ENCODE assay signal across 8 mouse cellular contexts in genomic region chr6:51523807-51524320, GRCm38 (mm10). TPM values are rescaled to one million over a fixed set of nuclear protein-coding genes. Genes with fewer than 3 reads are reported as not detected.
DNase-seq lines count a peak whose midpoint lies in the region; ATAC-seq and TF ChIP-seq lines count a peak whose summit lies in the region.

Snx10 (plus strand) TSS chr6:51523901.

- DNase-seq in kidney, adult 18-20 months = peak; percentile 40
- no peak for DNase-seq in kidney, adult 9 months
- DNase-seq in cerebellum, postnatal 36 days = peak; percentile 62 to 65
- peak; percentile 89 for DNase-seq in gastrocnemius, adult 2 months
- peak; percentile 49 for DNase-seq in left cerebral cortex, postnatal 4 days
- peak; percentile 95 for DNase-seq in midbrain, embryonic 11.5 days (ENCODE audit: low spot score, missing footprints)

- 0% methylated on average over 46 of the region's 47 CpGs for WGBS in hindbrain, embryonic 15.5 days
- WGBS in midbrain, embryonic 11.5 days = under 1% methylated on average over 47 of the region's 47 CpGs
- under 1% methylated on average over 47 of the region's 47 CpGs for WGBS in small intestine, adult 2 months

- peak within 1 kb of the TSS; percentile 84 for H3K27ac ChIP-seq in gastrocnemius, adult 2 months
- peak within 1 kb of the TSS; percentile 80 for H3K27ac ChIP-seq in hindbrain, embryonic 15.5 days (replicated peaks)
- H3K27ac ChIP-seq in midbrain, embryonic 11.5 days (ENCODE audit: low read depth, low read length) = no peak within 1 kb of the TSS
- no peak within 1 kb of the TSS for H3K27ac ChIP-seq in small intestine, adult 2 months (ENCODE audit: insufficient read depth, low read depth, low read length)

- peak; percentile 75 for ATAC-seq in hindbrain, embryonic 15.5 days (ENCODE audit: low FRiP score, low read depth)
- ATAC-seq in midbrain, embryonic 11.5 days (ENCODE audit: low FRiP score) = peak; percentile 73

- TF ChIP-seq POLR2A in small intestine, adult 2 months (IDR thresholded peaks at IDR 0.05; ENCODE audit: low read depth, low read length) = no peak

- TF ChIP-seq CTCF in gastrocnemius, adult 2 months (IDR thresholded peaks at IDR 0.05) = no peak
- TF ChIP-seq CTCF in small intestine, adult 2 months (IDR thresholded peaks at IDR 0.05; ENCODE audit: extremely low read depth, insufficient read length, insufficient replicate concordance, low read depth, low read length) = no peak

- H3K36me3 ChIP-seq in hindbrain, embryonic 15.5 days = no peaks in the 10 kb centered on the region
- H3K36me3 ChIP-seq in midbrain, embryonic 11.5 days (ENCODE audit: control insufficient read depth, insufficient read depth, low read length) = no peaks in the 10 kb centered on the region
- no peaks in the 10 kb centered on the region for H3K36me3 ChIP-seq in small intestine, adult 2 months (ENCODE audit: control insufficient read depth, insufficient read depth, low read length)

- H3K4me3 ChIP-seq in gastrocnemius, adult 2 months = peak within 1 kb of the TSS; percentile 84
- H3K4me3 ChIP-seq in hindbrain, embryonic 15.5 days = peak within 1 kb of the TSS; percentile 81
- H3K4me3 ChIP-seq in midbrain, embryonic 11.5 days (ENCODE audit: low read depth, low read length) = peak within 1 kb of the TSS; percentile 74
- H3K4me3 ChIP-seq in small intestine, adult 2 months (ENCODE audit: low read depth, low read length) = peak within 1 kb of the TSS; percentile 84

- peak within 1 kb of the TSS; percentile 69 for H3K9ac ChIP-seq in hindbrain, embryonic 15.5 days
- peak within 1 kb of the TSS; percentile 87 for H3K9ac ChIP-seq in midbrain, embryonic 11.5 days (ENCODE audit: low read length)

- H3K4me2 ChIP-seq in hindbrain, embryonic 15.5 days = peak within 1 kb of the TSS; percentile 57
- peak within 1 kb of the TSS; percentile 75 for H3K4me2 ChIP-seq in midbrain, embryonic 11.5 days

- no peaks in the 10 kb centered on the region for H3K9me3 ChIP-seq in hindbrain, embryonic 15.5 days
- no peaks in the 10 kb centered on the region for H3K9me3 ChIP-seq in midbrain, embryonic 11.5 days (ENCODE audit: control insufficient read depth, low read length)

- no peaks in the 10 kb centered on the region for H3K27me3 ChIP-seq in hindbrain, embryonic 15.5 days
- H3K27me3 ChIP-seq in midbrain, embryonic 11.5 days (ENCODE audit: control insufficient read depth, insufficient read depth, low read length) = no peaks in the 10 kb centered on the region
- peaks cover 8% of the 10 kb centered on the region for H3K27me3 ChIP-seq in small intestine, adult 2 months (ENCODE audit: control insufficient read depth, insufficient read depth, low read length)

- H3K4me1 ChIP-seq in hindbrain, embryonic 15.5 days (replicated peaks) = peaks cover 26% of the 10 kb centered on the region
- H3K4me1 ChIP-seq in midbrain, embryonic 11.5 days (ENCODE audit: control insufficient read depth, insufficient read depth, low read length) = peaks cover 6% of the 10 kb centered on the region
- peaks cover 2% of the 10 kb centered on the region; the same call in 1 of the 2 replicates for H3K4me1 ChIP-seq in small intestine, adult 2 months (ENCODE audit: control insufficient read depth, insufficient read depth, insufficient read length, low read length)

- intact Hi-C loops in gastrocnemius, adult 2 months (cut with DNase I) = no loop called here
- intact Hi-C loops in left cerebral cortex, postnatal 4 days (cut with DNase I) = no loop called here

RNA-seq across cellular contexts. Expression of gene Snx10, which starts in this region (rescaled TPM):
- 1 to 10 TPM; 4.4 to 6.1 TPM for total RNA-seq in gastrocnemius, adult 2 months (2021)
- polyA plus RNA-seq in hindbrain, embryonic 15.5 days (2015; fragmentation: Nextera tagmentation; extraction: Ambion mirVana) = 61.6 and 62.0 TPM in 2 replicates
- 10 to 100 TPM; 89.6 to 97.9 TPM for total RNA-seq in left cerebral cortex, postnatal 4 days (2021)
- polyA plus RNA-seq in midbrain, embryonic 11.5 days (2014; fragmentation: Nextera tagmentation; extraction: Ambion mirVana) = 52.0 and 53.4 TPM in 2 replicates
- 0.33 and 0.69 TPM in 2 replicates for polyA plus RNA-seq in small intestine, adult 2 months (2012; rRNA removed)

Comparison
In these comparisons a context has a peak if more than half of its experiments do, and no peak if none do; other contexts are left out.
1. RNA of gene Snx10 (total RNA-seq): 89.6 to 97.9 TPM in left cerebral cortex, postnatal 4 days; 4.4 to 6.1 TPM in gastrocnemius, adult 2 months; every median in the first group is over 10 times any median in the second.
2. RNA of gene Snx10 (polyA plus RNA-seq): 61.6 to 62.0 TPM in hindbrain, embryonic 15.5 days and 52.0 to 53.4 TPM in midbrain, embryonic 11.5 days; 0.33 to 0.69 TPM in small intestine, adult 2 months; every median in the first group is over 10 times any median in the second.
3. H3K27ac ChIP-seq: peak in gastrocnemius, adult 2 months (single experiment) and hindbrain, embryonic 15.5 days (single experiment); none in midbrain, embryonic 11.5 days (single experiment) and small intestine, adult 2 months (single experiment).
4. Peak in every context shown above with its lines, with median percentiles within 50 percentile points of each other: H3K4me3 ChIP-seq.